Mouse (Mus musculus): ENCODE measurements around the gene Uba6. TPM values are rescaled to one million over a fixed set of nuclear protein-coding genes. Genes with fewer than 3 reads are reported as not detected.

Gene Uba6
- total and polyA plus RNA-seq, 2 experiments = 0.69 to 5.5 TPM

GRCm38 (mm10) chr5:86065101-86065875, 107.3 kb downstream of the Uba6 start, which contains the start of gene Cenpc1:
TSS of gene Cenpc1 (minus strand) at chr5:86065583.
- no peaks in the 10 kb centered on the region for H3K79me2 ChIP-seq (ENCODE audit: control insufficient read depth, insufficient read depth, low read length)
- peak within 1 kb of the TSS; percentile 66 for H3K4me3 ChIP-seq (ENCODE audit: insufficient read depth, low read depth, low read length)
- peak within 1 kb of the TSS; percentile 36 for H3K27ac ChIP-seq (replicated peaks; ENCODE audit: insufficient read depth, low read depth, low read length)
- no peaks in the 10 kb centered on the region for H3K27me3 ChIP-seq (ENCODE audit: control insufficient read depth, insufficient read depth, low read length)
- WGBS = under 1% methylated on average over 60 of the region's 60 CpGs
- H3K4me1 ChIP-seq (ENCODE audit: control insufficient read depth, insufficient read depth, low read length) = peaks cover 4% of the 10 kb centered on the region; the same call in 1 of the 2 replicates
- no peaks in the 10 kb centered on the region for H3K36me3 ChIP-seq (ENCODE audit: control insufficient read depth, insufficient read depth, low read length)
- peak within 1 kb of the TSS; percentile 51 for H3K9ac ChIP-seq (ENCODE audit: low read depth, low read length)
- peak; percentile 90 for DNase-seq (ENCODE audit: extremely low read depth, low read depth, low spot score)
- TF ChIP-seq POLR2A (IDR thresholded peaks at IDR 0.05; ENCODE audit: extremely low read depth, insufficient read depth, low read length) (peak; percentile 33; the same call in 1 of the 2 replicates), CTCF (IDR thresholded peaks at IDR 0.05; ENCODE audit: low read depth, low read length) (no peak)

GRCm38 (mm10) chr5:86063501-86063900, 109.1 kb downstream of the Uba6 start:
- no peak overlapping the region for H3K4me3 ChIP-seq (ENCODE audit: insufficient read depth, low read depth, low read length)

More at GRCm38 (mm10) chr5:86063501-86063900, 109.1 kb downstream of the Uba6 start:
- TF ChIP-seq POLR2A (IDR thresholded peaks at IDR 0.05; ENCODE audit: extremely low read depth, insufficient read depth, low read length) = no peak
- TF ChIP-seq CTCF (IDR thresholded peaks at IDR 0.05; ENCODE audit: low read depth, low read length) = no peak
- no peaks in the 10 kb centered on the region for H3K36me3 ChIP-seq (ENCODE audit: control insufficient read depth, insufficient read depth, low read length)
- H3K4me1 ChIP-seq (ENCODE audit: control insufficient read depth, insufficient read depth, low read length) = peaks cover 4% of the 10 kb centered on the region; the same call in 1 of the 2 replicates
- no peaks in the 10 kb centered on the region for H3K79me2 ChIP-seq (ENCODE audit: control insufficient read depth, insufficient read depth, low read length)
- DNase-seq (ENCODE audit: extremely low read depth, low read depth, low spot score) = no peak
- H3K9ac ChIP-seq (ENCODE audit: low read depth, low read length) = no peak overlapping the region
- H3K27ac ChIP-seq (replicated peaks; ENCODE audit: insufficient read depth, low read depth, low read length) = no peak overlapping the region
- 94% methylated on average over 1 of the region's 1 CpGs for WGBS
- H3K27me3 ChIP-seq (ENCODE audit: control insufficient read depth, insufficient read depth, low read length) = no peaks in the 10 kb centered on the region

Other genes starting within 250 kb of the Uba6 start
- gene Cenpc1, start 107.2 kb downstream of the Uba6 start, total RNA-seq (2014; rRNA removed) = 2.8 and 3.2 TPM in 2 replicates
- 0.93 and 1.1 TPM in 2 replicates for gene Cenpc1, start 107.2 kb downstream of the Uba6 start, polyA plus RNA-seq (2012; rRNA removed)
- 0.74 and 1.1 TPM in 2 replicates for gene Stap1, start 101.1 kb downstream of the Uba6 start, total RNA-seq (2014; rRNA removed)
- gene Stap1, start 101.1 kb downstream of the Uba6 start, polyA plus RNA-seq (2012; rRNA removed) = 0.34 and 0.38 TPM in 2 replicates
- gene Gnrhr, start 25.1 kb upstream of the Uba6 start, total RNA-seq (2014; rRNA removed) = not detected in 2 replicates
- not detected in 2 replicates for gene Gnrhr, start 25.1 kb upstream of the Uba6 start, polyA plus RNA-seq (2012; rRNA removed)
- not detected in 2 replicates for gene Tmprss11c, start 116.5 kb upstream of the Uba6 start, total RNA-seq (2014; rRNA removed)
- not detected in 2 replicates for gene Tmprss11c, start 116.5 kb upstream of the Uba6 start, polyA plus RNA-seq (2012; rRNA removed)
- gene Tmprss11d, start 200.6 kb upstream of the Uba6 start, total RNA-seq (2014; rRNA removed) = not detected in 2 replicates
- not detected in 2 replicates for gene Tmprss11d, start 200.6 kb upstream of the Uba6 start, polyA plus RNA-seq (2012; rRNA removed)

All from liver, adult 2 months (tissue).